ENCODE assay signal across 24 mouse cellular contexts in genomic region chr3:137715946-137716345, GRCm38 (mm10). TPM values are rescaled to one million over a fixed set of nuclear protein-coding genes. Genes with fewer than 3 reads are reported as not detected.
DNase-seq lines count a peak whose midpoint lies in the region; TF ChIP-seq lines count a peak whose summit lies in the region.
"Had no signal": no experiment of that assay in that cellular context is flagged by ENCODE, and none has a peak within 500 bp of the region (broad histone marks: within the 10 kb centered on the region; RNA-seq: fewer than 3 reads in every experiment).

No protein-coding gene starts in this region.

- H3K27me3 ChIP-seq in kidney, adult 2 months (replicated peaks; ENCODE audit: control insufficient read depth, insufficient read depth, low read length): no peaks in the 10 kb centered on the region
- H3K27me3 ChIP-seq: heart, embryonic 13.5 days; liver, embryonic 12.5 days; neural tube, embryonic 15.5 days; stomach, embryonic 15.5 days had no signal

- no peaks in the 10 kb centered on the region for H3K36me3 ChIP-seq in kidney, adult 2 months (ENCODE audit: control insufficient read depth, insufficient read depth, low read length)
- H3K36me3 ChIP-seq: heart, embryonic 13.5 days; liver, embryonic 12.5 days; neural tube, embryonic 15.5 days; stomach, embryonic 15.5 days had no signal

- no peak overlapping the region for H3K4me3 ChIP-seq in kidney, adult 2 months (ENCODE audit: insufficient read depth, low read depth, low read length)
- H3K4me3 ChIP-seq: heart, embryonic 13.5 days; layer of hippocampus, adult 2 months; liver, embryonic 12.5 days; neural tube, embryonic 15.5 days; stomach, embryonic 15.5 days had no signal

- WGBS in kidney, adult 2 months: 17% methylated on average over 2 of the region's 2 CpGs

- no peak for TF ChIP-seq CTCF in kidney, adult 2 months (conservative IDR thresholded peaks at IDR 0.05; ENCODE audit: insufficient read depth, insufficient read length, low read depth, low read length)

- peak overlapping the region; percentile 96 for H3K27ac ChIP-seq in kidney, adult 2 months (ENCODE audit: insufficient read depth, low read depth, low read length)
- H3K27ac ChIP-seq: heart, embryonic 13.5 days; hindbrain, postnatal 0 days; layer of hippocampus, adult 2 months; liver, embryonic 12.5 days; neural tube, embryonic 15.5 days; stomach, embryonic 15.5 days had no signal

- no peak for TF ChIP-seq POLR2A in kidney, adult 2 months (IDR thresholded peaks at IDR 0.05; ENCODE audit: low read depth, low read length)

- DNase-seq in gastrocnemius, postnatal 25 days: peak; percentile 13
- DNase-seq in gastrocnemius, adult 18-20 months (ENCODE audit: low spot score): no peak
- DNase-seq in adipocyte (ENCODE audit: low spot score): peak; percentile 4
- peak; percentile 89 for DNase-seq in kidney, adult 2 months
- peak; percentile 71 to 73 for DNase-seq in kidney, postnatal 25 days
- no peak for DNase-seq in layer of hippocampus, postnatal 14 days (ENCODE audit: low spot score in 2 of 2)
- no peak for DNase-seq in thymus, adult 18-20 months
- DNase-seq: cerebellum, adult 11 months; cerebellum, postnatal 25 days; forebrain, postnatal 0 days; heart, postnatal 4 days; thymus, postnatal 14 days had no signal

- H3K4me1 ChIP-seq in kidney, adult 2 months (ENCODE audit: control insufficient read depth, insufficient read depth, low read length): peaks cover 3% of the 10 kb centered on the region; the same call in 1 of the 2 replicates
- H3K4me1 ChIP-seq: liver, embryonic 12.5 days; neural tube, embryonic 15.5 days had no signal

RNA-seq across cellular contexts. Expression of gene Gm21962, which starts 44.6 kb away (rescaled TPM):
- total RNA-seq in gastrocnemius, postnatal 25 days (2021): not detected
- not detected for total RNA-seq in gastrocnemius, adult 18-20 months (2021)
- polyA plus RNA-seq in kidney, adult 2 months (2012; rRNA removed): not detected in 2 replicates
- not detected for total RNA-seq in layer of hippocampus, postnatal 14 days (2021)
- total RNA-seq: gastrocnemius, adult 8-10 months; heart, postnatal 4 days; hindbrain, postnatal 0 days; layer of hippocampus, adult 2 months; left cerebral cortex, postnatal 36 days; megakaryocyte-erythroid progenitor cell, adult 5-6 weeks had no signal
- polyA plus RNA-seq: C2C12; embryonic facial prominence, embryonic 11.5 days; forebrain, postnatal 0 days; heart, embryonic 13.5 days; hindbrain, postnatal 0 days; liver, embryonic 12.5 days; lung, postnatal 0 days; neural tube, embryonic 15.5 days; stomach, embryonic 15.5 days had no signal

Comparison
In these comparisons a context has a peak if more than half of its experiments do, and no peak if none do; other contexts are left out.
1. DNase-seq: peak in gastrocnemius, postnatal 25 days (single experiment), adipocyte (single experiment), kidney, adult 2 months (single experiment) and kidney, postnatal 25 days (2 of 2); none in gastrocnemius, adult 18-20 months (single experiment), layer of hippocampus, postnatal 14 days (0 of 2) and thymus, adult 18-20 months (0 of 2).